Mouse (Mus musculus) heart, postnatal 14 days (tissue): Measurements from ENCODE around the gene Cracr2a. TPM values are rescaled to one million over a fixed set of nuclear protein-coding genes. Genes with fewer than 3 reads are reported as not detected.

Experiments
- DNase-seq, 2 experiments: peaks; one replicate each; pipeline ENCODE4 v3.0.0; 2021 to 2022
- intact Hi-C: fragments of 180-260 bp; cut with DNase I; formaldehyde crosslinking; loops from one replicate; pipeline ENCODE4 v1.15.1; 2025
- total RNA-seq, 2 experiments: library from RNA; stranded (reverse); gene quantifications; 2 replicates each; pipeline ENCODE4 v1.2.3; 2021

The Cracr2a gene
- total RNA-seq, 2 experiments from 2014 or later: 1.4 to 2.6 TPM

DNA sequence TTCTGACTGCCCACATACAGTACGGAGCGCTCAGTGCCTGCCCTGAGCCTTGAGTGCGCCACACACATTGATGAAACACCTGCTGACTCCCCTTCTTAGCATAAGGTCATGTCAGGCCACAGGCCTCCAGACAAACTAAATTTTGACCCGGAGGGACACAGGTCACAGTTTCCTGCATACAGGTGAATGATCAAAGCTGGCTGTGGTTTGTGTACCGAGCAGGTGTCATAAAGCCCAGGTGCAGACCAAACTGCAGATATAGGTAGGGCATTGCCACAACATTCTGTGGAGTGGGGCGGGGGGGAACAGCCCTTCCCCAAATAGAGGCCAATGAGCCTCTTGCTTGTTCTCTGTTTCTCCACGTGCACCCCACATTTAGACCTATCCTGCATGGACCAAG is 119.6 kb downstream of the Cracr2a start:
- DNase-seq: no peak
- intact Hi-C loops: no loop called here

DNA sequence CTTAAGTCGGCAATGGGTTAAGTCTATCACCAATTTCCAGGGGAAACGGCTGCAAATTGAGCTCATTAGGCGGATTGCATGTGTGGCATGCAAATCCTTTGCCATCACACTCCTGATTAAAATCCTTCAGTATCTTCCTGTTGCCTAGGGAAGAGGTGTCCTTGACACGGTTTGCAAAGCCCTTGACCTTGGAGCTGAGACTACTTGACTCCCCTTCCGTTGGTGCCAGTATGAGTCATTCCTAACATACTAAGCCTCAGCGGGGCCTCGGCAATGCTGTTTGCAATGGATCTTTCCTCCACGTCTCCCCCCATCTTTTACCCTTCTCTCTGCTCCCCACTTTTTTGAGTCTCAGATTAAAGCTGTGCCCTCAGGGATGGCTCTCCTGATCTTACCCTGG is 122.4 kb downstream of the Cracr2a start:
- intact Hi-C loops: no loop called here
- no peak for DNase-seq

DNA sequence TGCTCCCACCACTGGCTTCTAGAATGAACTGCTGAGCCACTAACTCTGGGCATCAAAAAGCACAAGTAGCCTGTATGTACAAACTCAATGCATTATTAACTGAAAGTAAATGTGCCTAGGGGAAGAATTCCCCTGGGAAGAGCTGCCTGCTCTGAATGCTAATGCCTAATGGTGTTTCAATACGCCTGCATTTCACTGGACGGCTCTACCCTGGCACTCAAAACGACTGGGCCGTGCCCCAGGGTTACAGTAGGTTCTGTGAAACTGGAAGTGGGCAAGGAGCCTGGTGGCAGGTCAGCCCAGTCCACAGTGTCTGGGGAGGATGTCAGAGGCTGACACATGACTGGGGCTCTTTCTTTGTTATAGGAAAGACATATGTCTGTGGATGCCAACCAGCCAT is 123.8 kb downstream of the Cracr2a start:
- intact Hi-C loops: no loop called here
- no peak for DNase-seq

DNA sequence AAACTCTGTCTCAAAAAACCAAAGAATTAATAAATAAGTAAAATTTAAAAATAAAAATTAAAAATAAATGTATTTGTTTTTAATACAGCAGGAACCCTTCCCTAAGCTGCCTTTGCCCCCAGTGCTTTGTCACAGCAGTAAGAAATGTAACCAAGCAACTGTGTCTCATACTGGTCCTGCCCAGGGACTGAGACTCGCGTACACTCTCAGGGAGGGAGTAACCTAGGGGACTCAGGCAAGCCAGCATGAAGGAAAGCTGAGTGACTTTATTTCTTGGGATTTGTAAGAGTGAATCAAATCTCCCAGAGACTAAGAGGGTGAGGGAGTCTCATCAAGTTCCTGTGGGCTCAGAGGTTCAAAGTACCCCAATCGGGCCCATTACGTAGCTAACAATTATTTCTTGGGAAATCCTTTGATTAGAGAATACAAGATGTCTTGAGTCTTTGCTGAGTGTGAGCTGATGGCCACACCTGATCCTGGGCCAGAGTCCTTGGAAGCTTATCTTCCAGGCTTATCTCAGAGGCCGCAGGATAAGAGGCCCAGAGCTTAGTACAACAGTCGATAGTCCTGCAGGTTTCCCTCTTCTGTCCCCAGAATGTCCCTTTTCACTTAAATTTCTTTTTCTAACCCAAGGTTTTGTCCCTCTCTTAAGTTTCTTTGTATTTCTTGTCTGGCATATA is 126.2 kb downstream of the Cracr2a start:
- DNase-seq: no peak
- intact Hi-C loops: no loop called here

DNA sequence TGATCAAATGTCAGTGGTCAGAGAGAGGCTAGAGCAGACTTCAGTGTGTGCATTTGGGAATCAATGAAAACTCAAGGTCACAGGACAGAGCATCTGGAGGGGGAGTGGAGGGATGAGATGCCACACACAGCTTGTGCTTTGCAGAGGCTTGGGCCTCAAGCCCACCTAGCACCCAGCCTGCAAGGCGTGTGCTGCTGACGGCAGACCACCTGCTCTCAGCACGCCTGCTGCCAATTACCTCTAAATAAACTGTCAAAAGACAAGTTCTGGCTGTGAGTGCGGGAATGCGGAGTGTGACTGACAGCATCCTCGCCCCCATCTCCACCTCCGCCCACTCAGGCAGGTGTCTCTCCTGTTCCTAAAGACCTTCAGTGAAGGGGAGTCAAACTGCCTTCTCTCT is 131.2 kb downstream of the Cracr2a start:
- intact Hi-C loops: no loop called here
- no peak for DNase-seq

DNA sequence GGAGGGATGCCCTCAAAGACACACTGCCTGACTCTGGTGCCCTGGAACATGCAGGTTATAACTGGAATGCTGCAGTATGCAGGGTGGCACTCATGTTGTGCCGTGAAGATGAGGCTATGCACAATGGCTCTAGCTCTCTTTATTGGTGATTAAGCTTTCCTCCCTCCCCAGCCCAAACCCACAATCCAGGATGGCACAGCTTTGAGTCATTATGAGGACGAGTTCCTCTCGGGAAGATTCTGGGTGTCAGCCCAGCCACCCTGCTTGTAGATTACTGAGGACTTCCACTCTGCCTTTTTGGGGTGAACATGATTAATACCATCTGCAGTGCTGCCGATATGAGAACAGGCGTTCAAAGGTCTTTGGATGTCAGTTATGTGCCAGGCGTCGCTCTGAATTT is 132.5 kb downstream of the Cracr2a start:
- intact Hi-C loops: no loop called here
- DNase-seq: no peak

DNA sequence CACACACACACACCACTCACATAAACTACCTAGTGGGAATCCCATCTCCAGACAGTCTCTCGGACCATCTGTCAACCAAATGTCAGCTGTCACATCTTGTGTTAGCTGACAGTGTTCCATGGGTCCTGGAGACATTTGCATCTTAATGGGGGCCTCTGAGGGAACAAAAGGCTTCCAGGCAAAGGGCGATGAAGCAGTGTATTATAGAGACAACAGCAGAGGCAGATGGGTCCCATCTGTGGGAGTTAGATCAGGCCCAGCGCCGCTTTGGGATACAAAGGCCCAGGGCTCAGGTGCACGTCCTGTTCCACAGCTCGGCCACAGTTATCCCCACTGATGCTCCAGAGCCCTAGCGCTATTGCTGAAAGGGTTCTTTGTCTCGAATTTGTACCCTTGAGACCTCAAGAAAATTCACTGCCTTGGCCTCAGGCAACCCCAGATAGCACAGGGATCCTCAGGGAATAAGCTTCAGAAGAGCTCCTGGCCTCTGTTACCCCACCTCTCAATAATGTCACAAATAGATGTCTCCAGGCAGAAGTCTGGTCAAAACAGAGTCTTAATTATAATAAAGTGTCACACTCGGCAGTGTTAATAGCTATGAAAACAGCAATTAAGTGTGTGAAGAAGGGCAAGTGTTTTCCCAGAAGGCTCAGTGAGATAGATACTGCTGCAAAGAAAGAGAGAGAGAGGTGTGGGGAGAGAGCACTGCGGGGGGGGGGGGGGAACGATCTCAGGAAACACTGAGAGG is 140.1 kb downstream of the Cracr2a start:
- intact Hi-C loops: no loop called here
- DNase-seq: no peak

DNA sequence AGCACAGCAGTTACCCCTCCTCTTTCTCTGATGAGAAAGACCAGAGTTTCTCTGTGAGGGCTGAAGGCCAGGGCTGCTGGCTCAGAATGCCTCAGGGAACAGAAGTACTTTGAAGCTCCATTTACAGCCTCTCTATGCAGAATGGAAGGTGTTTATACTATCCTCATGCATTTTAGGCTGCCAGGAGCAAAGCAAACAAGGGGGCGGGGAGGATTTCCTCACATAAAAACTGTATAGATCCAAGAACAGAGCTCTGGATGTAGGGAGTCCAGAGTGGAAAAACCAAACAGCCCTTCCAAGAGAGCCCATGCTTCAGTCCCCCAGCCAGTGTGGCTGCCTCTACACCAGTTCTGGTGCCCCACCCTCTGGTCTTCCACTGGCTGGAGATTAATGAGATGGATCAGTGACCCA is 147.1 kb downstream of the Cracr2a start:
- DNase-seq: no peak
- intact Hi-C loops: no loop called here

DNA sequence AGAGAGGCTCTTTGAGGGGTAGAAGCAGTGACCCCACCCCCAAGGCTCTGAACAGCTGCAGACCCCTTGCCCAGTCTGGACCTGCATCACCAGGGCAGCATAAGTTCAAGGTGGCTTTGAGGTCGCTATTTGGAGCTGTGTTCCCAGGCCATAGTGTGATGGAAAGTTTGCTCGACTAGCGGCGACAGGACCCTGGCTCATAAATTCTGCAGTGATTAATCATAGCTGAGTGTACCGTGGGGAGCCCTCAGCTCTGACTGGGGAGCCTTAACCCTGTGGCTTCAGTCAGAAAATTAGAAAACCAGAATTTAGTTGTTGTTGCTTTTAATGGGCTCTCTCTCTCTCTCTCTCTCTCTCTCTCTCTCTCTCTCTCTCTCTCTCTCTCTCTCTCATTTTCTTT is 153.8 kb downstream of the Cracr2a start:
- intact Hi-C loops: no loop called here
- DNase-seq: no peak

DNA sequence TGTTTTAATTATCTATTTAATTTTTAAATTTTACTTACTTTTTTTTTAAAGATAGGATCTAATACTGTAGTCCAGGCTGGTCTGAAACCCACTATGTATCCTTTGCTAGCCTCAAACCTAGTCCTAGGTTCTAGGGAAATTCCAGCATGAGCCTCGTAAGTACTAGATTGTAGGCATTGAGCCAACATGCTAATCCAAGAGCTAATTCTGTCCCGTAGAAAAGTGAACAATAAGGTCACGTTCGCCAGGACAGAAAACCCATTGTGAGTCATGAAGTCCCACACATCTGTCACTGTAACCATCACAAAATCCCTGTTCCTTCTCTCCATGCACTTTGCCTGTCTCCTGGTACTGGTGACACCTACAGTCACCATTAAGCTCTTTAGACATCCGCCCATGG is 154.3 kb downstream of the Cracr2a start:
- intact Hi-C loops: no loop called here
- DNase-seq: no peak

DNA sequence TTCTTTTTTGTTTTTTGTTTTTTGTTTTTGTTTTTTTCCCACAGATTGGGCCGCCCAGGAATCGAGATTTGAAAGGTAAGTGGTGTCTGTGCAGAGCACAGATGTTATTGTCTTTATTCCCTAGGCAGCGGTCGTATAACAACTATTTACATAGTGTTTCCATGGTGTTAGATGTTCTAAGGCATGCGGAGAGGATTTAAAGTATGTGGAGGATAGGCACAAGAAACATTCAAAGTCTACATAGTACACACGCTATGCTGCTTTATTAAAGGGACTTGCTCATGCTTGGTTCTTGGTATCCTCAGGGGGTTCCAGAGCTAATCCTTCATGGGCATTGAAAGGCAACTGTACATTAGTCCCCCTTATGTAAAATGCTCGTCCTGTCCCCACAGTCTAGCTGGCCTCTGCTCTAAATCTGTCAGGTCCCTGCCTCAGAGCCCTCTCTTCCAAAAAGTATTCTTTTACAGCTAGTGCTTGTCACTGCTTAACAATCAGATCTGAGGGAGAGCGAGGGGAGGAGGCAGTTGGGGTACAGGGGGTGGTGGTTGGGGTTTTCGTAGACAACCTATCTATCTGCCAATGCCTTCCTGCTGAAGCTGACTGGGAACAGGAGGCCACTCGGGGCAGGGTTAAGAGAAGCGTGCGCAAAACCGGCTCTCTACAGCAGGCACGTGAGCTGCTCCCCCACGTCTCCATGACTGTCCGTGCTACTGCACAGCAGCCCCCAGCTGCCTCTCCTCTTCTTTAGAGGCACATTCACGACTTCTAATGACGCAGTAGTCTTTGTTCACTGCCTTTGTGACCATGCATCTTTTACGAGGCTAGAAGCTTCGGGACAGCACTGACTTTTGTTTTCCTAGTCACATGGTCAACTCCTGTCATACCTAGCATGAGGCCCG is 156.3 kb downstream of the Cracr2a start:
- DNase-seq: no peak
- intact Hi-C loops: no loop called here

DNA sequence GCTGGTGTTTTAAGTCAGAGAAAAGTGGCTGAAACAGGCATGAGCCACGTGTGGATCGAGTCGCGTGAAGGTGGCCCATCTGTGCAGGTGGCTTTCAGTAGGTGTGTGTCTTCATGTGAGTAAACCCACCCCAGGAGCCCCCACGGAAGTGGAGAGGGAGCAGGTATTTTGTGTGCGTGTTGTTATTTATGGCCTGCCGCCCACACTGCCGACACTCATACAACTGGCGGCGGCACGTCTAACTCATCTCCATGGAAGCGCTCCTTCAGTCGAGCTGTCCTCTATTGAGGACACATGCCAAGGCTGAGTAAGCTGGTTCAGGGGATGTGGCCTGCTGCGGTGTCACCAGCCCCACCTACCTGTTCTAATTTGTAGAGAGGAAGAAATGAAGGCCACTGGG is 158.7 kb downstream of the Cracr2a start:
- intact Hi-C loops: no loop called here
- no peak for DNase-seq

DNA sequence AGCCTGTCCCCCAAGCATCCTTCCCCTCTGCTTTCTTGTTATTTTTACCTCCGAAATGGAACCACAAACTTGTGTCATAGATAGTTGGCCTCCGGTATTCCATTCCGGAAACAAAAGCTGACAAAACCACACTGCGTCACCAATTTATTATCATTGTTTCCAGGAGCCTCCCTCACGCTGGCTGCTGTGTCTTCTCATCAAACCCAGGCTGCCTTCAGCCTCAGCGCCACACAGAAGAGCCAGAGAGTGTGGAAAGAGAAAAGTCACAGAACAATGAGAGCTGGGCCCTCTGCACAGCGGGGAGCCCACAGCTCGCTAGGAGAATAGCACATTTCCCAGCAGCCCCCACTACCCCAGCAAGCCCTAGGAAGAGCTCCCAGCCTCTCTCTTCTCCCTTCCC is 162.0 kb downstream of the Cracr2a start:
- DNase-seq: no peak
- intact Hi-C loops: no loop called here

Other genes with a start within 250 kb of the Cracr2a start
- gene Parp11, start 114.5 kb upstream of the Cracr2a start, total RNA-seq: 10 to 100 TPM in 1 of 2 experiments, 1 to 10 TPM in 1; 7.7 to 10.7 TPM
- gene Prmt8, start 208.1 kb downstream of the Cracr2a start, total RNA-seq: not detected